Mouse (Mus musculus) forebrain, embryonic 14.5 days (tissue): ENCODE measurements around the gene Usp32. TPM values are rescaled to one million over a fixed set of nuclear protein-coding genes. Genes with fewer than 3 reads are reported as not detected.

ENCODE experiments used
- ATAC-seq: fragments of 200-750 bp; cut with Nextera tagmentation; 2 replicates; pipeline ENCODE4 v1.8.0; 2017; ENCODE audit warnings: mild to moderate bottlenecking, moderate library complexity
- DNase-seq: peaks from one replicate; pipeline ENCODE4 v3.0.0-alpha.2; 2015; ENCODE audit warnings: low spot score
- H3K27ac ChIP-seq: fragments of 300-500 bp; sonication (generic); 2 replicates; pipeline ENCODE4 v1.5.1; 2014; ENCODE audit warnings: low read depth, mild to moderate bottlenecking, control low read depth, low read length, moderate library complexity
- H3K27me3 ChIP-seq: fragments of 300-500 bp; sonication (generic); replicated peaks from 2 replicates; pipeline ENCODE4 v1.6.1; 2014; ENCODE audit warnings: low read length, control low read depth, mixed read lengths; ENCODE audit not compliant: control insufficient read depth, insufficient read depth
- H3K36me3 ChIP-seq: fragments of 300-500 bp; sonication (generic); 2 replicates; pipeline ENCODE4 v1.6.1; 2014; ENCODE audit warnings: low read length, control low read depth; ENCODE audit not compliant: control insufficient read depth, insufficient read depth
- H3K4me1 ChIP-seq: fragments of 300-500 bp; sonication (generic); 2 replicates; pipeline ENCODE4 v1.6.1; 2014; ENCODE audit warnings: antibody characterized with exemption, low read length, control low read depth; ENCODE audit not compliant: control insufficient read depth, insufficient read depth
- H3K4me2 ChIP-seq: fragments of 300-500 bp; sonication (generic); 2 replicates; pipeline ENCODE4 v1.6.1; 2014; ENCODE audit warnings: mild to moderate bottlenecking, control low read depth, low read length
- H3K4me3 ChIP-seq: fragments of 300-500 bp; sonication (generic); 2 replicates; pipeline ENCODE4 v1.5.1; 2014; ENCODE audit warnings: low read depth, low read length, control low read depth
- H3K9ac ChIP-seq: fragments of 300-500 bp; sonication (generic); 2 replicates; pipeline ENCODE4 v1.6.1; 2014; ENCODE audit warnings: mild to moderate bottlenecking, low read length, control low read depth, moderate library complexity
- H3K9me3 ChIP-seq: fragments of 300-500 bp; sonication (generic); replicated peaks from 2 replicates; pipeline ENCODE4 v1.6.1; 2016; ENCODE audit warnings: low read length, control low read depth, mixed read lengths; ENCODE audit not compliant: control insufficient read depth
- WGBS: fragments of 180-500 bp; shearing (Covaris S2); extraction: QIAGEN DNeasy Blood & Tissue Kit; methylation state at CpG from one replicate; pipeline ENCODE4 v1.1.7; 2014; 5-methylcytosine and 5-hydroxymethylcytosine counted together
- polyA plus RNA-seq: library from polyadenylated mRNA; unstranded; fragments of >200 nt; fragmentation: Nextera tagmentation; extraction: Ambion mirVana; gene quantifications from 2 replicates; pipeline ENCODE4 v1.2.1, GENCODE M21; 2014

Gene Usp32
- polyA plus RNA-seq, 1 experiment from 2014 or later: 12.5 TPM

DNA sequence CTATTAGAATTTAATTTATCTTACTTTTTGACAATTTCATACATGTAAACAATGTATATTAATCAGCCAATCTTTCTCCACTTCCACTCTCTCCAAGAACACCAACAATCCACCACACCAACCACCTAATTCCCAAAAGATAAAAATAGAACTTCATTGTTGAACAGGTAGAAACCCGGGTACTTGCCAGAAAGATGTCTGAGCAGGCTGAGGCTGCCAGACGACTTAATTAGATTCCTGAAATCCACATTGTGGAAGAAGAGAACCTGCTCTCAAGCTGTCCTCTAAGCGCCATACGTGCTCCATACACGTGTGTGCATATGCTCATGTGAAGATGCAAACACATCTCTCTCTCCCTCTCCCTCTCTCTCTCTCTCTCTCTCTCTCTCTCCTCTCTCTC is 83.1 kb downstream of the Usp32 start:
- DNase-seq: peak; percentile 20
- WGBS: 54% methylated on average over 5 of the region's 5 CpGs
- no peaks in the 10 kb centered on the region for H3K36me3 ChIP-seq

DNA sequence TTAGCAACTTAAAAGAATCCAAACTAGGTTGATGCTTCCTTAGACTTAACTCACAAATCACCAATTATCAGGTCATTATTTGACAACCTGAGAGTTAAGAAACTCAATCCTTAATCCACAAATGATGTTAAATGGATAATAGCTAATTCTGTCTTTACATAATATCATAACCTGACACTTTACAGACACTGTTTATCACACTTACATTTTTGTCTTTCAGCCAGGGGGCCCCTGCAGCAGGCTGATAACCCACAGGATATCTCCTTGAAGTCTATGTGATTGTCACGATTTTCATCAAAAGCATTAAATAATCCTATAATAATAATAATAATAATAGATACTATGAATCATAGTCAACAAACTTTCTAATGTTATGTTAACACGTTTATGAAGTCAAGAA is 84.4 kb downstream of the Usp32 start:
- Histone ChIP-seq H3K9ac (no peak overlapping the region), H3K36me3 (no peaks in the 10 kb centered on the region), H3K27me3 (no peaks in the 10 kb centered on the region), H3K9me3 (no peaks in the 10 kb centered on the region), H3K27ac (no peak overlapping the region), H3K4me3 (no peak overlapping the region), H3K4me2 (no peak overlapping the region), H3K4me1 (no peaks in the 10 kb centered on the region)
- DNase-seq: no peak
- ATAC-seq: no peak
- WGBS: 86% methylated on average over 2 of the region's 2 CpGs

More for the DNA sequence above, 83.1 kb downstream of the Usp32 start:
- no peak overlapping the region for H3K4me3 ChIP-seq
- H3K4me1 ChIP-seq: no peaks in the 10 kb centered on the region
- ATAC-seq: no peak
- H3K9ac ChIP-seq: no peak overlapping the region
- no peaks in the 10 kb centered on the region for H3K9me3 ChIP-seq
- H3K27me3 ChIP-seq: no peaks in the 10 kb centered on the region
- H3K4me2 ChIP-seq: no peak overlapping the region
- no peak overlapping the region for H3K27ac ChIP-seq

DNA sequence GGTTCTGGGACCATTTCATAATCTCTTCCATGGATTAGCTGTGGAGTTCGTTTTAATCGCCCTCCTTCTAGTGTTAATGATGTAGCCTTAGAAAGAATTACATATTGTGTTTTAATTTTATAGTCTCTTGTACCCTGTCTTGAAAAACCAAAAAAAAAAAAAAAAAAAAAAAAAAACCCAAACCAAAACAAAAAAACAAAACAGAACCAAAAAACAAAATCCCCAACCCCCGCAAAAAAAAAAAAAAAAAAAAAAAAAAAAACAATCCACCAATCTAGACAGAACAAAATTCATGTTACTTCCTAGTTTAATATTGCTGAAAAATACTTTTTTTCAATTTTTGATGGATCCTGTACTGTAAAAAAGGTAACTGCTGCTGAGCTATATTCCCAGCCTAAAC is 100.7 kb downstream of the Usp32 start:
- ATAC-seq: no peak
- DNase-seq: no peak
- no peaks in the 10 kb centered on the region for H3K9me3 ChIP-seq
- H3K27ac ChIP-seq: no peak overlapping the region
- H3K27me3 ChIP-seq: no peaks in the 10 kb centered on the region
- 93% methylated on average over 3 of the region's 3 CpGs for WGBS
- peaks cover 35% of the 10 kb centered on the region; the same call in 1 of the 2 replicates for H3K36me3 ChIP-seq
- no peak overlapping the region for H3K4me2 ChIP-seq
- H3K9ac ChIP-seq: no peak overlapping the region
- no peak overlapping the region for H3K4me3 ChIP-seq
- H3K4me1 ChIP-seq: no peaks in the 10 kb centered on the region

DNA sequence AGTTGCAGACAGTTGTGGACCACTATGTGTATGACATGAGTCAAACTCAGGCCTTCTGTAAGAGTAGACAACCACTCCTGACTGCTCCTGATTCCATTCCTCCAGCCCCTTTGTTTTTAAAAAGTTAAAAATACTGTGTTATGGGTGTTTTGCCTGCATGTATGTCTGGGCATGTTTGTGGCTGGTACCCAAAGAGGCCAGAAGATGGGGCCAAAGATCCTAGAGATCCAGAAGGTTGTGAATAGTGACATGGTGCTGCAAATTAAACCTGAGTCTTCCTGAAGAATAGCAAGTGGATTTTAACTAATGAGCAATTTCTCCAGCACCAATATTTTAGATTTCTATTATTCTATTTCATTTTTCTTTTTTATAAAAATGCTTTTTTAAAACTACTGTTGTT is 126.8 kb downstream of the Usp32 start:
- H3K4me3 ChIP-seq: no peak overlapping the region
- no peaks in the 10 kb centered on the region for H3K9me3 ChIP-seq
- no peak overlapping the region for H3K9ac ChIP-seq
- no peak overlapping the region for H3K4me2 ChIP-seq
- ATAC-seq (no peak), DNase-seq (no peak)
- H3K4me1 ChIP-seq: no peaks in the 10 kb centered on the region
- H3K27ac ChIP-seq: no peak overlapping the region
- H3K27me3 ChIP-seq: no peaks in the 10 kb centered on the region
- peaks cover 16% of the 10 kb centered on the region for H3K36me3 ChIP-seq

DNA sequence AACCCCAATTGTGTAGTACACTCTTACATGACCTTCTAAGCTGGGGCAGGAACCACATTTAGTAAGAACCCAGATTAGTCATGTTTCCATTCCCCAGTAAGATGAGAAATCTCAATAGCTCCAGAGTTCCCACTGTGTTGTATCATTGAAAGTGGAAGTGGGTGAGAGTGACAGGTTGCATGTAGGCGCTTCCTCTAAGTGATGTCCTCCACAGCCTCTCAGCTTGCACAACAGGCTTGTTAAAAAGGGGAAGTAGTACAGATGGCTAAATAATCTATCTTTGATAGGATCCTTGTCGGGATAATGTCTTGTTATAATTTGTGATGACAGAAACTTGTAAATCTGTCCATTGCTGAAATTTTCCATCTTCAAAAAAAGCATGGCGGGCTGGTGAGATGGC is 136.4 kb downstream of the Usp32 start:
- H3K36me3 ChIP-seq: peaks cover 28% of the 10 kb centered on the region
- DNase-seq (no peak), ATAC-seq (no peak)
- no peak overlapping the region for H3K27ac ChIP-seq
- no peaks in the 10 kb centered on the region for H3K4me1 ChIP-seq
- no peaks in the 10 kb centered on the region for H3K27me3 ChIP-seq
- no peak overlapping the region for H3K4me2 ChIP-seq
- no peaks in the 10 kb centered on the region for H3K9me3 ChIP-seq
- no peak overlapping the region for H3K9ac ChIP-seq
- H3K4me3 ChIP-seq: no peak overlapping the region
- 98% methylated on average over 3 of the region's 3 CpGs for WGBS

DNA sequence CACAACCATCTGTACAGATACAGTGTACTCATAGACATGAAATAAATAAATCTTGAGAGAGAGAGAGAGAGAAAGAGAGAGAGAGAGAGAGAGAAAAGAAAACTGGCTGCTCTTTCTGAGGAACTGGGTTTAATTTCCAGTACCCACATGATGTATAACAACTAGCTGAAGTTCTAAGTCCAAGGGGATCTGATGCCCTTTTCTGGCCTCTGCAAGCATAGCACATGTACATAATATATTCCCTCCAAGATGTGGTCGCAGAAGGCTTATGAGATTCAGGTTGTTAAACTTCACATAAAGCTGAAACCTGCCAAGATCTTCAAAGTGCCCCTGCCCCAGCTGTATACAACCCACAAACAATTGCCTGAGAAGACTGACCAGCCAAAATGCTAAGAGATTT is 144.7 kb downstream of the Usp32 start:
- Histone ChIP-seq H3K4me2 (no peak overlapping the region), H3K4me1 (no peaks in the 10 kb centered on the region), H3K9ac (no peak overlapping the region), H3K36me3 (peaks cover 37% of the 10 kb centered on the region; the same call in 1 of the 2 replicates), H3K27ac (no peak overlapping the region), H3K9me3 (no peaks in the 10 kb centered on the region), H3K4me3 (no peak overlapping the region), H3K27me3 (no peaks in the 10 kb centered on the region)
- DNase-seq: no peak
- ATAC-seq: no peak
- WGBS: 96% methylated on average over 1 of the region's 1 CpGs

DNA sequence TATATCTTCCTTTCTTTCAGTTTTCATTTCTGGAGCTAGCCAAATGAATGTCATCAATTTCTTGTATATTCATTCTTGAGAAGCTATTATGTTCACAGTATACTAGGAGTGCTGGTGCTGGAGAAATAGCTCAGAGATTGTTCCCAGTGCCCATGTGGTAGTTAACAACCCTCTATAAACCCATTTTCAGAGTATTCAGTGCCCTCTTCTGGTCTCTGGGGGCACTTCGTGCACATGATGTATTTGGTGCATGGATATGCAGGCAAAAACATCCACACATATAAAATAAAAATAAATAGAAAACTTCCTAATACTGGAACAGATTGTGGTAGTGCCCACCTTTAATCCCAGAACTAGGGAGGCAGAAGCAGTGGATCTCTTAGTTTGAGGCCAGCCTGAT is 147.0 kb downstream of the Usp32 start:
- Histone ChIP-seq H3K36me3 (peaks cover 44% of the 10 kb centered on the region), H3K4me2 (no peak overlapping the region), H3K4me3 (no peak overlapping the region), H3K9ac (no peak overlapping the region), H3K9me3 (no peaks in the 10 kb centered on the region), H3K4me1 (no peaks in the 10 kb centered on the region), H3K27ac (no peak overlapping the region), H3K27me3 (no peaks in the 10 kb centered on the region)
- no peak for ATAC-seq
- WGBS: 88% methylated on average over 1 of the region's 1 CpGs
- no peak for DNase-seq

DNA sequence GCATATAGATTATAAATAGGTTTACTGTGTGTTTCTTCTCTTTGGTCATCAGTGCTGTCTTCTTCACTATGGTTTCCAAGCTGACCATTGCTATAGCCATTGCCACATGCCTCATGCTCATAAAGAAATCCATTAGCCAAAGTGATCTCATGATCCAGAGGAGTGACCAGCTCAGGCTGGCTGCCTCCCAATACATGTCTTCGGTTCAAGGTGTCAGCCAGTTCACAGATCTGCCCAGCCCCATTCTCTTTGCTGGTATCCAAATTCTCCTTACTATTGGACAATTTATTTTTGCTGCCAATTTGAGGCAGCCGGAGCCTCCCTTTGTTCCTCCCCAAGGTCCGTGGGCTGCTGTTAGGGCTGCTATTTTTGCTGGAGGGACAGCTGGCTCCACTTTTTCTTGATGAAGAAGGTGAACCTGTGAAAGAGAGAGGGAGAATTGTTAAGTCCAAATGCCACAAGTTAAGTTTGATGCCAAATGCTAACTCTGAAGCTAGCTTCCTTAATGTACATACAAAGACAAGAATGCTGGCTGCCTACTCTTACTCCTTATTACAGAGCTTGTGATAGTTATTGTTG is 151.5 kb downstream of the Usp32 start:
- no peaks in the 10 kb centered on the region for H3K4me1 ChIP-seq
- no peak overlapping the region for H3K4me2 ChIP-seq
- WGBS: 91% methylated on average over 3 of the region's 3 CpGs
- no peaks in the 10 kb centered on the region for H3K9me3 ChIP-seq
- ATAC-seq (no peak), DNase-seq (no peak)
- no peaks in the 10 kb centered on the region for H3K27me3 ChIP-seq
- H3K4me3 ChIP-seq: no peak overlapping the region
- no peak overlapping the region for H3K9ac ChIP-seq
- no peak overlapping the region for H3K27ac ChIP-seq
- H3K36me3 ChIP-seq: peaks cover 45% of the 10 kb centered on the region

DNA sequence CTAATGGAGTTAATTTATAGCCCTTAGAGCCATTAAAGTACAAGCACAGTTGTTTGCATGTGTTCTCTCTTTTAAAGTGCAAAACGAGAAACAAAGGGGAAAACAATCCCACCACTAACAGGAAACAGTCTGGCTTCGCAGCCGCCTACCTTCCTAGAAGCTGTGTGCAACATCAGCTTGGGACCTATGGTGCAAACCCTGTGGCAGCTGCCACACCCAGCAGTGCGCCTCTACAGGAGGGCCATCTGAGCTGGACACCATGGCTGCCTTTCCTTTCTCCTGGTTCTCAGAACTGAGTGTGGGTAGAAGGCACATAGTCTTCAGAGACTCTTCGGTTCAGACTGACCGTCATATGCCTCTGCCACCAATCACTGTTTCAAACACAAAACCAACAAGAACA is 154.5 kb downstream of the Usp32 start:
- H3K36me3 ChIP-seq: peaks cover 31% of the 10 kb centered on the region
- no peak overlapping the region for H3K9ac ChIP-seq
- H3K27me3 ChIP-seq: no peaks in the 10 kb centered on the region
- DNase-seq: no peak
- no peak overlapping the region for H3K4me2 ChIP-seq
- no peaks in the 10 kb centered on the region for H3K4me1 ChIP-seq
- no peak overlapping the region for H3K27ac ChIP-seq
- 90% methylated on average over 6 of the region's 6 CpGs for WGBS
- no peak overlapping the region for H3K4me3 ChIP-seq
- ATAC-seq: no peak
- H3K9me3 ChIP-seq: no peaks in the 10 kb centered on the region
